Mouse (Mus musculus) c-Kit-positive CD71-positive TER-119-negative erythroid progenitor cells, embryonic 14.5 days (primary cell): ENCODE measurements around the gene Ctnnd2.

ENCODE experiments used
- DNase-seq: peaks from one replicate; pipeline ENCODE4 v3.0.0-alpha.2; 2013; ENCODE audit warnings: low read depth

The Ctnnd2 gene

DNA sequence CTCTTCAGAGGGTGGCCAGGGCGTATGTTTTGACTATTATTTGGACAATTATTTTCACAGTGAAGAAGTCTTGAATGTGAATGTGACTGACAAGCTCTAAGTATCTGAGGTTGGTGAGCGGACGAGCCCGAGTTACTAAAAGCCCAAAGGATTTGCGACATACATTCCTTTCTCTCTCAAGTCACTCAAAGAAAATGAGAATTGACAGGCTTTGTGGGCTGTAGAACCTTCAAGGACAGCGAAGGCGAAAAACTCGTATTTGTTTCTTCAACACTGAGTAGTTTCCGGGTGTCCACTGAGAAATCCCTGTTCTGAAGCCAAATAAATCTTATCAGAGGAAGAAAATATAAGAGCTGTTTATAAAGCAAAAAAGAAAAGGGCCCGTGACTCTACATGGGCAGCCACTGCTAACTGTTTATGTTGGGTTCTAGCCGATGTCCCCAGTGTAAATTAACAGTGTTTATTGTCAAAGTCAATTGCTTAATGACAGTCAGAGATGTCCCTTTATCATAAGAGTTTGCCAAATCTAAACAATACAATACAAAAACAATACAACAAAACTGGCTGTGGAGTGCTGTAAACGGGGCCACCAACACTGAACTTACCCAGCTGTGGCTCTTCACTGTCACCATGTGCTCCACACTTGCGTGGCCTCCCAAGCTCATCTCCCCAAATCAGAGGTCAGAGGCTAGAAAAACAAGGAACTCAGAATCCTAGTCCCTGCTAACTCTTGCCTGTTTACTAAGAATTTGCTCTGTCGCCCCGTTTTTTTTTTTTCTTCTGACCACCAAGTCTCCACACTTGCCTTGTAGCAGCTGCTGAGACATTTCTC is 818.2 kb downstream of the Ctnnd2 start:
- no peak for DNase-seq

DNA sequence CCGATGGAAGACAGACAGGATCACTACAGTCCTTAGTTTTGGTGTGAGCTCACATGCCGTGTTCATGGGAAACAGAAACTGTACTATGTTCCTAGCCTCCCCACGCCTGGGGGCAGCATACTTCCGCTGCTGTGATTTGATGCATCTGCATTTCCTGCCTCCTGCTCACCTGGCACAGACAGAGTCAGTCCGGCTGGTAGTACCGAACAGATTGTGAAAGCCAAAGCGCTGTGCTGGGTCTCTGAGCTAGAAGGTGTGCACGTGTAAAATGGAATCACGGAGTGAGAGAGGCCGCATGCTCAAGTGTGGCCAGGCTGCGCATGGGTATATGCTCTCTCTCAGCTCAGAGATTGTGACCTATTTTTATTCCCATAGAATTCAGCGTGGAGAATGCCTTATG is 820.0 kb downstream of the Ctnnd2 start:
- no peak for DNase-seq

DNA sequence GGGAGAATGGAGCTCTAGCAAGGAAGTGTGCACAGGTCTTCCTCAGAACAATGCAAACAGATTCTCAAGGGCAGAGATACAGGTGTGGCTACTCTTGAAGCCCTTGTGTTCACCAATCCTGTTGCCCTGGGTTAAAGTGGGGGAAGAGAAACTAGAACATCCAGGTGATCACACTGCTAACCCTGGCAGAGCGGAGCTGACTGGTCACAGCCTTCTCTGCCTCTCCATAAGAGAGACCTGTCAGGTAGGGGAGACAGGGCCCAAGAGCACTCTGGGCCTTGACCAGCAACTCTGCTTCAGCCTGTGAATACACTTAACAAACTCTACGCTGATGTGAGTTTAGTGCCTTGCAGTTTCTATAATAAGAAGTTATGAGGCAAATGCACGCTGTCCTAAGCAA is 820.5 kb downstream of the Ctnnd2 start:
- no peak for DNase-seq

DNA sequence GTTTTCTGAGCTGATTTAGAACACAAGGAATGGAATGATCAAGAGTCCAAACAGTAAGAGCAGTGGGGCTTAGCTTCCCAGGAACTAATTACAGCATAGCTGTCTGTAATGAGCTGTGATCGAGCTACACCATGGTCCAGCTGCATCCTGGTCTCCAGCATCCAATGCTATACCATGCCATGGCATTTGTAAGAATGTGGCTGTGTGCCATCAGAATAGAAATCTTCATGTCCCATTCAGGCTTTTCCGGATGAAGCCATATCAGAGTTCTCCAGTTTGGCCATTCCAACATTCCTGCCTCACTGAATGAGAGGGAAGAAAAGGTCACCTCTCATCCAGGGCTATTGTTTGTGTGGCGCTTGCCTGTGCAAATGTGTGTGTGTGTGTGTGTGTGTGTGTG is 823.0 kb downstream of the Ctnnd2 start:
- DNase-seq: no peak

DNA sequence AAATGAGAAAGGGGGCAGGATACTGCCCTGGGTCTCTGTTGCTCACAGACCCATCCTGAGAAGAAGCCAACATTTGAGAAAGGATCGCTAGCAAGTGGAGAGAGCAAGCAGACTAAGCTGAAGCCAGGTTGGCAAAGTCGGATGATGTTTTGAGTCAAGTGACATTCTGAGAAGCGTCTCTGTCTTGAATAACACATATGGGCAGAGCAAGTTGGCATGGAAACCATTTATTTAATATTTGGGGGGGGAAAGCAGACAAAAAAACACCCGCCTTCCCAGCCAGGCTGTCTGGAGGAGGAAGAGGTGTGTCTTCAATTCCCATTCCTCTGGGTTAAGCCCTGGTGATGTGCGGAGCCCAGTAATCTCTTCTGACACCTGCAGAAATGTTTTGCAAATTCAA is 832.1 kb downstream of the Ctnnd2 start:
- DNase-seq: no peak

DNA sequence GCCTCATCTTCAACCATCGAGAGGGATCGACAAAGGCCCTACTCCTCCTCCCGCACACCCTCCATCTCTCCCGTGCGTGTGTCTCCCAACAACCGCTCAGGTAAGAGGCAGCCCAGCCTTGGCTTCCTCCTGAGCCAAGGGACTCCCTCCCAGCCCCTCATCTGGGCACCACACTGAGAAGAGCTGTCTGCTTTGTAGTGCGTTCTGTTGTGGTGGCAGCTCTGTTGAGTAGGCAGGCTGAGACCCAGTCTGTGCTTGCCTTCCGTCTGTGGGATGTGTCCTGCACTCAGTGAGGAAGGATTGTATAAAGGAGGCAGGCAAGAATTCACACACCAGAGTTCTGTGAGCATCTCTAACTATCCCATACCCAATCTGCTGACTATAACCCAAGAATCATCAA is 832.6 kb downstream of the Ctnnd2 start:
- DNase-seq: no peak

DNA sequence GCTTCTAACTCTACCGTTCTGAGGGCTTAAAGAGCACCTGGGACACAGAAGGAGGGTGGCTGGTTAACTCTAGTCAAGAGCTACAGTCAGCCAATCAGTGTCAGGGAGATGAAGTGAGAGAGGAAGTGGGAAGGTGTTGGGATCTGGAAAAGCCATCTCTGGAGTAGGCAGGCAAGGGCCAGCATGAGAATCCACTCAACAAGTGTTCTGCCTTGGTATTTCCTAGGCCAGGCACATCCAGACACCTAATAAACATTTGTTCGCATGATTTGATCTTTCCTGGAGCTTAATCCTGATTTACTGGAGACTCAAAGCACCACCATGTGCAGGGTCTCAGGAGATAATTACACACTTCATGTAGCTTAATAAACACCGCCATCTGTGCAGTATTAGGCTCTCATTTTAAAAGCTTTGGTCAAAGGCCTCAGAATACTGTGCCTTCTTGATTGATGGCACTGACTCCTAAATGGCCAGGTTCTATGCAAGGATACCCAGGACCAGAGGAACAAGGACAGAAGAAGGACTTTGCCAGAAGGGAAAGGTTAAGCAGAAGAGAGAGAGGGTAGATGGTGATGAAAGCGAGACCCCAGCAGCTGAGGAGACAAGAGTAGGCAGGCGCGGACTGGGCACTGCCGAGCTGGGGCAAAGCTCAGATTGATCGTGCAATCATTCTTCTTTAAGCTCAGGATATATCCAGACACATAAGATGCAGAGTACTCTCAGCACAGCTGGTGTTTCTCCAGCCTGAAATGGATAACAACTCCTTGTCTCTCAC is 833.8 kb downstream of the Ctnnd2 start:
- DNase-seq: no peak

DNA sequence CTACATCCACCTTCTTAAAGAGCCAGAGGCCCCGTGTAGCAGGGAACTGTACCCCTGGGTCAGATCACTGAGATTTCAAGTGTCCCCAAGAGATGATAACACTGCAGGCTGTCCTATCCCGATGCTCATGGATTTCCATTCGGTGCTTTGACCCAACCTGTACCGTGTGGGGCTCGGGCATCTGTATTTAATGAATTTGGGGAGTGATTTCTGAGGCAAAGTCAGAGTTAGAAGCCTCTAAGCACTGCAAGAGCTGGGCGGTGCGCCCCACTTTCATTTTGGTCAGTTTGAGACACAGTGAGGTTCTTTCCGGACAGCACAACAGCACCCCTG is 834.4 kb downstream of the Ctnnd2 start:
- DNase-seq: no peak

DNA sequence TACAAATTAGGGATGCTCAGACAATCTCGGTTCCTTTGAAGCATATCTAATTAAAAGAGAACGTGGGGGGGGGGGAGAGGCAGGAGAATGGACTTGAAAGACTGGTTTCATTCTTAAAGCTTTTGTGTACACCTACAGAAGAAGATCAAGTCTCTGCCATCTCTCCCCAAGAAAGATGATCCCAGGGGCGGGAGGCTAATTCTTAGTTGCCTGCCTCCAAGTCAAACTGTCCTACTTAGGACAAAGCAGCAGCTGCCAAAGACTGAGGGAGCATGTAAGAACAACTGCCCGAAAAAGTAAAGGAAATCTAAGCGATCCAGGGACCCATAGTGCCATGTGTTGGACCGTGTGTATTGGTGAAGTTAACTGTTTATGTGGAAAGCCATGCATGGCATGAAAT is 836.2 kb downstream of the Ctnnd2 start:
- no peak for DNase-seq

DNA sequence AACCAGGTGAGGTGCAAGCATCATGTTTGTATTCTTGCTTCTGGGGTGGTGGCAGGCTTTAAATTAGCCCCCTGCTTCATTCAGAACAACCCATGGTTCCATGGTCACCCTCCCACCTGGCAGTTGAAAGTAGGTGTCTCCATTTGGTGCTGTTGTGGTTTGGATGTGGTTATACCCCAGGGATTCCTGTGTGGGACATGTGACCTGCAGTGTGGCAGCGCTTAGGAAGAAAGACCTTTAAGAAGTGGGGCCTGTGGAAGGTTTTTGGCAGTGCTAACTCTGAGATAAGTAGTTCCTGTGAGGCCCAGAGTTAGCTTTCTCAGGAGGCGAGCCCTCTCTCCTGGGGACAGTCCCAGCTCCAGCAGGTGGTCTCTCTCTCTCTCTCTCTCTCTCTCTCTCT is 848.4 kb downstream of the Ctnnd2 start:
- DNase-seq: no peak

DNA sequence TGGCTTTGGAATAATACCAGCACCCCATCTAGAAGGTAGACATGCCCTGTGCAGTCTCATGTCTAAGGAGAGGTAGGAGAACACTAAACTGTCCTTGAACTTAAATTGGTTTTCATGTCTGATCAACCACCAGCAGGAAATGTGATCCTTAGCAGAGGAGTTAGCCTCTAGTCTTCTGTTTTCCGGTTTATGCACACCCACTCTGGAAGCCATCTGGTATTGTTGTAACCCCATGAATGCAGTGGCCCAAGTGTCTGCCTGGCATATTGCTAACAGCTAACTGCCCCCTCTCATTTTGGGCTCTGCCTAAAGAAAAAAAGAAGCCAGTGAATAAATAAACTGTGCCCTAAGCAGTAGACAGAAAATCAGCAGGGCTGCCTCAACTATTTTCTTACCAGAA is 849.6 kb downstream of the Ctnnd2 start:
- no peak for DNase-seq

DNA sequence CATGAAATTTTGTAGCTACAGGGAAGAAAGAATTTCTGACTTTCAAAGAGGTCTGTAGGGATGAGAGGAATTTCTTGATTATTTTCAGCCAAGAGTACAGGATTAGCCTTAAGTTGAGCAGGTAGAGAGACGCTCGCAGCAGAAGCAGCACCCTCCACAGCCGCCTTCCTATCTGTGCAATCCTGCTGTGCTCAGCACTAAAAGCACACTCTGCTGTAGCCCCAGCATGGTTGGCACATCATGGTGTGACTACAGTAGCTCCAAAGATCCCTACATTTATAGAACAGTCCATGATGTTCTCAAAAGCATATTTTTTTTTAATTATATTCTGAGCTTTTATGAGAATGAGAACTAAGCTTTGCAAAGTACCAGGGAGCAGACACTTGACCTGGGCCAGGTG is 850.1 kb downstream of the Ctnnd2 start:
- DNase-seq: no peak

DNA sequence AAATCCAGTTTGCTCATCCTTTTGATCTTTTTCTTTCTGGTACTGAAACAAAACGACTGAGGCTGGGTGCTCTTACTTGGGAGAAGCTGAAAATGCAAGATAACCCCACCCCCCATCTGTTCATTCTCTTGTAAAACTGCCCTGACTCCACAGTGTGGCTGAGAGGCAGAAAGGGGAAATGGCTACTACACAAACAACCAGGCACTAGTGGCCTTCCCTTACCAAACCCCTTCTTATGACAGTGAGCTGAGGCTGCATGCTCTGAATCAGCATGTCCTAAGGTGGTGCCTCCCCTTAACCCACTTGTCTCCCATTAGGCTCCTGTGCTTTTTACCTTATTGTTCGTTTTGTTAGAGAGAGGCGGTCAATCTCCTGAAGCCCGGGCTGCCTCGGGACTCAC is 851.4 kb downstream of the Ctnnd2 start:
- no peak for DNase-seq

DNA sequence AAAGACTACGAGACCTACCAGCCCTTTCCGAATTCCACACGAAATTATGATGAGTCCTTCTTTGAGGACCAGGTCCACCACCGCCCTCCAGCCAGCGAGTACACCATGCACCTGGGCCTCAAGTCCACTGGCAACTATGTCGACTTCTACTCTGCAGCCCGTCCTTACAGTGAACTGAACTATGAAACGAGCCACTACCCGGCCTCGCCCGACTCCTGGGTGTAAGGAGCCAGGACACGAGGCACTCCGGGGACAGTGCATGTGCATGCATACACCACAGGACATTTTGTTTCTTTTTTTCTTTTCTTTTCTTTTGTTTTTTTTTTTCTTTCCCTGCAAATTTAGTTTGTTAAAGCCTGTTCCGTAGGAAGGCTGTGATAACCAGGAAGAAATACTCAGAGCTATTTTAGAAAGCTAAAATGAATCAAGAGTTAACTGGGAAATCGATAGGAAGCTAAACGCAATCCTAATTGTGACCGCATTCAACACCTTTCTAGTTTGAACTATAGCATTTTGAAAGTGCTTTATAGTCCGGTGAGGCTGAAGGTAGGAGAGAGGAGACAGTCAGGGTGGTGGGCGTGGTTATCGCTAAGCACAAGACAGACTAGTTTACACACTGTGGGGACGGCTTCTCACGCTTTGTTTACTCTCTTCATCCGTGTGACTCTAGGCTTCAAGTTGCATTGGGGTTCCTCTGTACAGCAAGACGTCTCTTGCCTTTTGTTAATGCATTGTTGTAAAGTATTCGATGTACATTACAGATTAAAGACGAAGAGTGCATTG is 855.2 kb downstream of the Ctnnd2 start:
- no peak for DNase-seq

DNA sequence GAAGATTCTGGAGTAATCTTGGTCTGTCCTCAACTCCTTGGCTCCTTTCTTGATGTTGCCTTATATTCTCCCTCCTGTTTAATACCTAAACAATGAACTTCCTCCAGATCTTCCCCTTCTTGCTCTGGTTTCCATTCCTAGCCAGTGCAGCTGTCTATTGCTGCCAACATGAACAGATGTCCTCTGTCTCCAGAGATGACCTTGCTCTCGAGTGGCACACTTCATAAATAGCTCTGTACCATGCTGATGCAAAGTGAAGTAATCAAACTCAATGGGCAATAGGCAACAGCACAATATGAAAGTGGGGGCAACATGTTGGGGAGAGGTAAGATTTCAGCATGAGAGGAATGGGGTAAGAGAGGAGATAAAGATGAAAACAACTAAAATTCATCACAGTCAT is 872.6 kb downstream of the Ctnnd2 start:
- no peak for DNase-seq

DNA sequence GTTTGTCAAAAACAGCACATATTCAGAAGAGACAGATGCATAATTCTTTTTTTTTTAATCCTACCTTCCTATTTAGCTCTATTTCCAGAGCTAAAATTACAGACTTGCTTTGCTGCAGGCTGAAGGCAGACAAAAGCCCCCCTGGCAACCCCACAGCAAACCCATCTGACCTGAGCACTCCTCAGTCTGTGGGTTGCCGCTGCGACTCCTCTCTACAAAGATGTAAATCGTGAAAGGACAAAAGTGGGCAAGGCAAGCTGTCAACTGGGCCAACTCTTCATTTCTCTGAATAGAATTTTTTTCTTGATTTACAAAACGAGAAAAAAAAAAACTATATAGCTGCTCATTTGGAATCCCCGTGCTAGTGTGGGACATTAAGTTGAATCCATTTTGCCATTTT is 879.1 kb downstream of the Ctnnd2 start:
- no peak for DNase-seq

DNA sequence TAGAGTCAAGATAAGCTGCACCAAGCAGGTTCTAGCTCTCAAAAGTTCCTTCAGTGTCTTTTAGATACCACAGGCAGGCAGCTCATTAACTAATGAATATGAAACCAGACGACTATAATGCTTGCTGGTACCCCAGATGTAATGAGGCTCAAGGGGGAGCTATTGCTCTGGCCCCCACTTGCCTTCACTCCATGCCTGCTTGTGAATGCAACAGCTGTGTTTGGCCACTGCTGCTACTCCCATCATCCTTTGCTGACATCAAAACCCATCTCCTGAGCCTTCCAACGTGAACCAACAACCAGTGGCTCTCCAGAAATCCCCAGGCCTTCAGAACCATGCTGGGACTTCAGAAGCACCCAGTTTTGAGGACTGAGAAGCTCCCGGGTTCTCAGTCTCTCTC is 883.8 kb downstream of the Ctnnd2 start:
- no peak for DNase-seq

DNA sequence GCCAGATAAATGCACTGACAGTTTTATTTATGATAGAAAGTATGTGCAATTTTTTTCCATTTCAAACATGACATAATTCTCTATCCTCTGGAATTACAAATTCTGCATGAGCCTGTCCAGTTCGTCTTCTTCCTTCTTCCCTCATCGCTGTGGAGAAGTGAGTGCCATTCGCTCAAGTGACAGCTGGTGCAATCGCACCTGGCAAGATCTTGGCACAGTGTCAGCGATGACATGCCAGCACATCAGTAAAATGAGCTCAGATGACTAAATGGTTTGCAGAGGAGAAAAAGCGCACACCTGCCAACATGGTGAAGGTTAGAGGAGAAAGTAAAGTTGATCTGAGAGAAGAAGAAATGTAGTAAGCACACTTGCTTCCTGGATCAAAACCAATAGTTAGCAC is 885.9 kb downstream of the Ctnnd2 start:
- DNase-seq: no peak

DNA sequence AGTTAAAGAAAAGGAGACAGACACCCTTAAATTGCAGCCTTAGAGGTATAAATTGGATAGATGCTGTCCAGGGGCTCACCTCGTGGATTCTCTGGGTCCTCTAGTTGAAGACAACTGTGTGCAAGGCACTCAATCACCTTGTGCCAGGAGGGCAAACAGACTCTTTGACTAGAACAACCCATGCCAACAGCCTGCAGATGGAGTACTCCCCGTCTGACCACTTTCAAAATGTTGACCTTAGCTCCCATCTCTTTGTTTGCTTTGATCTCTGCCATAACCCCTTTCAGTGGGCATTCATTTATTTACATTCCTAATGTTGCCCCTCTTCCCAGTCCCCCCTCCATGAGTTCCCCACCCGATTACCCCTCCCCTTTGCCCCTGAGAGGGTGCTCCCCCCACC is 891.3 kb downstream of the Ctnnd2 start:
- DNase-seq: no peak

DNA sequence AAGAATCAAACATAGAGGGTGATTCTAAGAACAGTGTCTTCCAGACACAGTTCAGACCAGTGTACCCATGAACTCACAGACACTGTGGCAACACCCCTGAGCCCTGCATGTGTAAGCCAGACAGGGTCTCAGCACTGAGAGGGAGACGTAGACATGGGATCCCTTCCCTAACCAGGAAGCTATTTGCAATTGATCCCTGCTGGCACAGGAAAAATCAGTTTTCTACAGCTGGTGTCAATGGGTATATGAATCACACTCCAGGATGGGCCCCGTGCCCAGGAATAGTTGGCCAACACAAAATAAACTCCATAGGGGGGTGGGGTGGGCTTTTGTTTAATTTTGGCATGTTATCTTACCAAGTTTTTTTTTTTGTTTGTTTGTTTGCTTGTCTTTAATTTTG is 895.7 kb downstream of the Ctnnd2 start:
- no peak for DNase-seq

DNA sequence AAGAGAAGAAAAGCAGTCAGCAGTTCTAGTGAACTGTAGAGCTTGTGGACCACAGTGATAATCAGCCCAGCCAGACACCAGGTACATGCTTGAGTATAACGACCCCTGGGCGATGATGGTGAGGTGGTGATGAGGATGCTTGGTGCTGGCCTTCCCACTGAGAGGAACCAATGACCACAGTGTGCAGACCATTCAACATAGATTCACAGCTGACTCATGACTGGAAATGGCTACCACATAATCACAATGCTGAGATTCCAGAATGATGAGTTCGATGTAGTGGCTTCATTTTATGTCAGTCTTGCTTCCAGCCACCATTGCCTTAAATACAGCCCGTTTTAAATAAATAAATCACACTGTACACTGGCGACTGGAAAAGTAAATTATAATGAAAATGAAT is 897.9 kb downstream of the Ctnnd2 start:
- no peak for DNase-seq
